Mouse (Mus musculus) heart, postnatal 0 days (tissue): ENCODE data around the gene Gm44503.

Source experiments
- CTCF ChIP-seq: IDR thresholded peaks from 2 replicates; pipeline ENCODE4 v1.5.1; 2016; ENCODE audit warnings: antibody characterized with exemption, control low read depth, low read depth
- EP300 ChIP-seq: IDR thresholded peaks from 2 replicates; pipeline ENCODE4 v1.6.1; 2016; ENCODE audit warnings: antibody characterized with exemption, low read depth

DNA sequence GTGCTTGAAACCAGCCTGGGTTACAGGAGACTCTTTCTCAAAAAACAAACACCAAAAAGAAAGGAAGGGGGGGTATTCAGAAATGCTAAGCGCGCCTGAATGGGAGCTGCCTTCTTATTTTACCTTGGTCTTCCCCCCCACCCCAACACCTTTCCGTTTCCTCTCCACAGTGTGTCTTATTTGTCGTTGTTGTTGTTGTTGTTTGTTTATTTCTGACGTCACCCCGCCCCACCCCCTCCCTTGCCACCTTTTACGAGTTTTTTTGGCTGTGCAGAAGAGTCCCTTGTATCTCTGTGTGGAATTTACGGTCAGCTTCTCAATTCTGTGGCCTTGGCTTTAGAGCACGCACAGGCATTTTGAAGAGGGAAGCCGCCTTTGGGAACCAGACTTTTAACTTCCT, 87.1 kb downstream of the Gm44503 start:
- TF ChIP-seq CTCF (no peak), EP300 (no peak)
